ENCODE assay signal across 10 mouse cellular contexts in the genomic region with DNA sequence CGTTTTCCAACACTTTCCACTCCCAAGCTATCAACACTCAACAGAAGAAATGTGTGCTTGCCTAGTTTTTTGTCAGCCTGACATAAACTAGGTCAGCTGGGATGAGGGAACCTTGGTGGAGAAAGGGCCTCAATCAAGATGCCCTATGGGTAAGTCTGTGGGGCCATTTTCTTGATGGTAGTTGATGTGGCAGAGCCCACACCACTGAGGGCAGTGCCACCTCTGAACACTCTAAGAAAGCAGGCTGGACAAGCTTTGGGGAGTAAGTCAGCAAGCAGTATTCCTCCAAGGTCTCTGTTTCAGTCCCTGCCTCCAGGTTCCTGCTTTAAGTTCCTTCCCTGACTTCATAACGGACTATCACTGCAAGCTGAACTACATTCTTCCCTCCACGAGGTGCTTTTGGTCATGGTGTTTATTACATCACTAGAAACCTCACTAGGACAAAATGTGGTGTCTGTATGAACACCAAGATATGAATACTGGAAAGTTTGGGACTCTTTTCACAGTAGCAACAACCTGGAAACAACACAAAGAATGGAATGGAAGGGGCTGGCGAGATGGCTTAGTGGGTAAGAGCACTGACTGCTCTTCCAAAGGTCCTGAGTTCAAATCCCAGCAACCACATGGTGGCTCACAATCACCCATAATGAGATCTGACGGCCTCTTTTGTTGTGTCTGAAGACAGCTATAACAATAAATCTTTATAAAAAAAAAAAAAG. TPM values are rescaled to one million over a fixed set of nuclear protein-coding genes. Genes with fewer than 3 reads are reported as not detected.
A peak's percentile ranks its signal among the peaks of the same experiment; 100 is the strongest.
DNase-seq lines count a peak whose midpoint lies in the region; ATAC-seq and TF ChIP-seq lines count a peak whose summit lies in the region.
"Had no signal": no experiment of that assay in that cellular context is flagged by ENCODE, and none has a peak within 500 bp of the region (broad histone marks: within the 10 kb centered on the region; RNA-seq: fewer than 3 reads in every experiment).

No protein-coding gene starts in this region.

- ATAC-seq in kidney, embryonic 14.5 days (ENCODE audit: low FRiP score, low TSS enrichment) = no peak
- ATAC-seq in embryonic facial prominence, embryonic 11.5 days (replicated peaks; ENCODE audit: insufficient number of reproducible peaks, low FRiP score, low TSS enrichment, low read depth) = no peak
- ATAC-seq in hindbrain, postnatal 0 days = no peak
- no peak for ATAC-seq in midbrain, embryonic 16.5 days

- no peak for DNase-seq in kidney, adult 11 months
- no peak for DNase-seq in embryonic facial prominence, embryonic 11.5 days (ENCODE audit: low spot score)
- no peak for DNase-seq in hindbrain, postnatal 0 days (ENCODE audit: low spot score)
- no peak for DNase-seq in urinary bladder, postnatal 25 days (ENCODE audit: low spot score)
- no peak for DNase-seq in left cerebral cortex, adult 9 months (ENCODE audit: low spot score in 2 of 2)
- no peak for DNase-seq in adrenal gland, postnatal 25 days

- no peaks in the 10 kb centered on the region for H3K9me3 ChIP-seq in kidney, embryonic 14.5 days (ENCODE audit: control insufficient read depth, low read length)
- H3K9me3 ChIP-seq in embryonic facial prominence, embryonic 11.5 days (replicated peaks; ENCODE audit: control insufficient read depth, low read length) = no peaks in the 10 kb centered on the region
- no peaks in the 10 kb centered on the region for H3K9me3 ChIP-seq in hindbrain, postnatal 0 days (ENCODE audit: low read length)
- H3K9me3 ChIP-seq in midbrain, embryonic 16.5 days (replicated peaks; ENCODE audit: control insufficient read depth, low read length, poor library complexity, severe bottlenecking) = no peaks in the 10 kb centered on the region

- H3K4me3 ChIP-seq in kidney, embryonic 14.5 days (ENCODE audit: low read length) = peak overlapping the region; percentile 70; the same call in 1 of the 2 replicates
- H3K4me3 ChIP-seq in embryonic facial prominence, embryonic 11.5 days (ENCODE audit: low read depth, low read length) = peak overlapping the region; percentile 64
- peak overlapping the region; percentile 75 for H3K4me3 ChIP-seq in hindbrain, postnatal 0 days (ENCODE audit: low read length)
- H3K4me3 ChIP-seq in midbrain, embryonic 16.5 days (ENCODE audit: low read depth, low read length) = peak overlapping the region; percentile 87

- peaks cover 24% of the 10 kb centered on the region for H3K36me3 ChIP-seq in kidney, embryonic 14.5 days (ENCODE audit: control insufficient read depth, insufficient read depth, low read length)
- H3K36me3 ChIP-seq in embryonic facial prominence, embryonic 11.5 days (replicated peaks; ENCODE audit: control insufficient read depth, insufficient read depth, low read depth, low read length) = no peaks in the 10 kb centered on the region
- H3K36me3 ChIP-seq in hindbrain, postnatal 0 days (ENCODE audit: insufficient read depth, low read length) = peaks cover 5% of the 10 kb centered on the region; the same call in 1 of the 2 replicates
- H3K36me3 ChIP-seq in midbrain, embryonic 16.5 days (ENCODE audit: control insufficient read depth, insufficient read depth, low read length) = peaks cover 17% of the 10 kb centered on the region; the same call in 1 of the 2 replicates

- H3K9ac ChIP-seq in kidney, embryonic 14.5 days (ENCODE audit: low read depth, low read length) = peak overlapping the region; percentile 82; the same call in 1 of the 2 replicates
- H3K9ac ChIP-seq in embryonic facial prominence, embryonic 11.5 days (replicated peaks; ENCODE audit: low read length) = peak overlapping the region; percentile 80; the same call in 1 of the 2 replicates
- H3K9ac ChIP-seq in hindbrain, postnatal 0 days (replicated peaks; ENCODE audit: low read length) = no peak overlapping the region
- 0 out of 2 replicates have a peak overlapping the region, but pooled peaks have one; percentile 93 for H3K9ac ChIP-seq in midbrain, embryonic 16.5 days (ENCODE audit: low read depth, low read length)

- 71% methylated on average over 5 of the region's 5 CpGs for WGBS in kidney, embryonic 14.5 days
- WGBS in embryonic facial prominence, embryonic 11.5 days = 73% methylated on average over 5 of the region's 5 CpGs
- 79% methylated on average over 5 of the region's 5 CpGs for WGBS in hindbrain, postnatal 0 days
- WGBS in midbrain, embryonic 16.5 days = 72% methylated on average over 5 of the region's 5 CpGs

- H3K27ac ChIP-seq in kidney, embryonic 14.5 days (ENCODE audit: low read depth, low read length) = peak overlapping the region; percentile 98
- H3K27ac ChIP-seq in embryonic facial prominence, embryonic 11.5 days (replicated peaks; ENCODE audit: low read depth, low read length) = no peak overlapping the region
- H3K27ac ChIP-seq in hindbrain, postnatal 0 days = peak overlapping the region; percentile 97; the same call in 1 of the 2 replicates
- peak overlapping the region; percentile 95; the same call in 1 of the 2 replicates for H3K27ac ChIP-seq in midbrain, embryonic 16.5 days (ENCODE audit: low read length)

- no peak for TF ChIP-seq CTCF in hindbrain, postnatal 0 days (IDR thresholded peaks at IDR 0.05; ENCODE audit: low read depth)

- H3K4me2 ChIP-seq in kidney, embryonic 14.5 days (replicated peaks; ENCODE audit: low read depth, low read length) = peak overlapping the region; percentile 67
- H3K4me2 ChIP-seq in embryonic facial prominence, embryonic 11.5 days (ENCODE audit: low read depth, low read length) = peak overlapping the region; percentile 56
- H3K4me2 ChIP-seq in hindbrain, postnatal 0 days (ENCODE audit: low read depth, low read length) = peak overlapping the region; percentile 77
- H3K4me2 ChIP-seq in midbrain, embryonic 16.5 days (ENCODE audit: low read length) = peak overlapping the region; percentile 84

- H3K27me3 ChIP-seq in kidney, embryonic 14.5 days (ENCODE audit: control insufficient read depth, insufficient read depth, low read length) = no peaks in the 10 kb centered on the region
- no peaks in the 10 kb centered on the region for H3K27me3 ChIP-seq in embryonic facial prominence, embryonic 11.5 days (ENCODE audit: control insufficient read depth, insufficient read depth, low read length)
- H3K27me3 ChIP-seq in hindbrain, postnatal 0 days (ENCODE audit: insufficient read depth, low read length) = no peaks in the 10 kb centered on the region
- no peaks in the 10 kb centered on the region for H3K27me3 ChIP-seq in midbrain, embryonic 16.5 days (ENCODE audit: control insufficient read depth, insufficient read depth, low read depth, low read length)
- H3K27me3 ChIP-seq: Patski had no signal

- H3K4me1 ChIP-seq in kidney, embryonic 14.5 days (ENCODE audit: control insufficient read depth, insufficient read depth, low read length) = peaks cover 34% of the 10 kb centered on the region
- peaks cover 6% of the 10 kb centered on the region for H3K4me1 ChIP-seq in embryonic facial prominence, embryonic 11.5 days (ENCODE audit: control insufficient read depth, insufficient read depth, low read length)
- H3K4me1 ChIP-seq in hindbrain, postnatal 0 days (ENCODE audit: insufficient read depth, low read length) = peaks cover 15% of the 10 kb centered on the region
- peaks cover 23% of the 10 kb centered on the region for H3K4me1 ChIP-seq in midbrain, embryonic 16.5 days (ENCODE audit: control insufficient read depth, insufficient read depth, low read length)

RNA-seq across cellular contexts. Expression of gene Bcl7c, which starts 0.7 kb away (rescaled TPM):
- 65.9 and 79.1 TPM in 2 replicates for polyA plus RNA-seq in kidney, embryonic 14.5 days (2014; fragmentation: Nextera tagmentation; extraction: Ambion mirVana)
- 84.9 and 86.6 TPM in 2 replicates for polyA plus RNA-seq in embryonic facial prominence, embryonic 11.5 days (2014; fragmentation: Nextera tagmentation; extraction: Ambion mirVana)
- 86.8 and 105 TPM in 2 replicates for total RNA-seq in hindbrain, postnatal 0 days (2014; rRNA removed)
- 48.8 and 50.9 TPM in 2 replicates for polyA plus RNA-seq in hindbrain, postnatal 0 days (2015; fragmentation: Nextera tagmentation; extraction: Ambion mirVana)
- polyA plus RNA-seq in midbrain, embryonic 16.5 days (2015; fragmentation: Nextera tagmentation; extraction: Ambion mirVana) = 41.7 and 43.2 TPM in 2 replicates
- 64.9 and 114 TPM in 2 replicates for total RNA-seq in adrenal gland, postnatal 25 days (2021)

RNA-seq across cellular contexts. Expression of gene Ctf1, which starts 3.1 kb away (rescaled TPM):
- polyA plus RNA-seq in kidney, embryonic 14.5 days (2014; fragmentation: Nextera tagmentation; extraction: Ambion mirVana) = 17.5 and 23.7 TPM in 2 replicates
- polyA plus RNA-seq in embryonic facial prominence, embryonic 11.5 days (2014; fragmentation: Nextera tagmentation; extraction: Ambion mirVana) = 17.5 and 19.0 TPM in 2 replicates
- 9.0 and 10.7 TPM in 2 replicates for total RNA-seq in hindbrain, postnatal 0 days (2014; rRNA removed)
- polyA plus RNA-seq in hindbrain, postnatal 0 days (2015; fragmentation: Nextera tagmentation; extraction: Ambion mirVana) = 3.8 and 4.0 TPM in 2 replicates
- polyA plus RNA-seq in midbrain, embryonic 16.5 days (2015; fragmentation: Nextera tagmentation; extraction: Ambion mirVana) = 3.2 and 3.3 TPM in 2 replicates
- total RNA-seq in adrenal gland, postnatal 25 days (2021) = 2.5 and 2.6 TPM in 2 replicates

RNA-seq across cellular contexts. Expression of gene Ctf2, which starts 22.5 kb away (rescaled TPM):
- polyA plus RNA-seq in kidney, embryonic 14.5 days (2014; fragmentation: Nextera tagmentation; extraction: Ambion mirVana) = 0.43 and 0.55 TPM in 2 replicates
- polyA plus RNA-seq in embryonic facial prominence, embryonic 11.5 days (2014; fragmentation: Nextera tagmentation; extraction: Ambion mirVana) = 0.15 and 0.59 TPM in 2 replicates
- total RNA-seq in hindbrain, postnatal 0 days (2014; rRNA removed) = not detected in 2 replicates
- 0.13 TPM in 1 of 2 replicates, not detected in the other for polyA plus RNA-seq in hindbrain, postnatal 0 days (2015; fragmentation: Nextera tagmentation; extraction: Ambion mirVana)
- polyA plus RNA-seq in midbrain, embryonic 16.5 days (2015; fragmentation: Nextera tagmentation; extraction: Ambion mirVana) = 0.10 TPM in 1 of 2 replicates, not detected in the other
- total RNA-seq in adrenal gland, postnatal 25 days (2021) = not detected in 2 replicates
- total RNA-seq: liver, adult 2 months had no signal
- polyA plus RNA-seq: liver, adult 2 months had no signal

RNA-seq across cellular contexts. Expression of gene Fbxl19, which starts 34.9 kb away (rescaled TPM):
- polyA plus RNA-seq in kidney, embryonic 14.5 days (2014; fragmentation: Nextera tagmentation; extraction: Ambion mirVana) = 6.2 and 10.0 TPM in 2 replicates
- 9.4 and 9.5 TPM in 2 replicates for polyA plus RNA-seq in embryonic facial prominence, embryonic 11.5 days (2014; fragmentation: Nextera tagmentation; extraction: Ambion mirVana)
- 191 and 192 TPM in 2 replicates for total RNA-seq in hindbrain, postnatal 0 days (2014; rRNA removed)
- polyA plus RNA-seq in hindbrain, postnatal 0 days (2015; fragmentation: Nextera tagmentation; extraction: Ambion mirVana) = 6.8 and 7.0 TPM in 2 replicates
- 7.4 and 8.0 TPM in 2 replicates for polyA plus RNA-seq in midbrain, embryonic 16.5 days (2015; fragmentation: Nextera tagmentation; extraction: Ambion mirVana)
- 18.3 and 18.5 TPM in 2 replicates for total RNA-seq in adrenal gland, postnatal 25 days (2021)
